Mouse (Mus musculus) 3134 (cell line): ENCODE results near the gene Agl.
A peak's percentile ranks its signal among the peaks of the same experiment; 100 is the strongest.
"Not testable (repeated sequence)": the region's sequence is repeated elsewhere in the genome, so short reads cannot be mapped to it uniquely, and the experiment has no call there.

ENCODE experiments used
- DNase-seq: peaks from one replicate; pipeline ENCODE4 v3.0.0-alpha.2; 2011; ENCODE audit warnings: low spot score; ENCODE audit not compliant: insufficient read length; ENCODE audit errors: extremely low read depth

Agl gene

GRCm38 (mm10) chr3:116751191-116751860 is 56.6 kb downstream of the Agl start:
- DNase-seq: no peak

- no peak for DNase-seq
These were observed 59.4 kb downstream of the Agl start for GRCm38 (mm10) chr3:116748391-116749170.

DNA sequence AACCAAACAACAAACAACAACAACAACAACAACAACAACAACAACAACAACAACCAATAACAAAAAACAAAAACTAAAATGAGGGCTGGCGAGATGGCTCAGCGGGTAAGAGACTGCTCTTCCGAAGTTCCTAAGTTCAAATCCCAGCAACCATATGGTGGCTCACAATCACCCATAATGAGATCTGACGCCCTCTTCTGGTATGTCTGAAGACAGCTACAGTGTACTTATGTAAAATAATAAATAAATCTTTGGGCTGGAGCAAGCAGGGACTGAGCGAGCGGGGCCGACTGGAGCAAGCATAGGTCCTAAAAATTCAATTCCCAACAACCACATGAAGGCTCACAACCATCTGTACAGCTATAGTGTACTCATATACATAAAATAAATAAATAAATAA is 60.3 kb downstream of the Agl start:
- DNase-seq: not testable (repeated sequence)

- no peak for DNase-seq
These were observed 67.0 kb downstream of the Agl start for GRCm38 (mm10) chr3:116740963-116741362.

- no peak for DNase-seq
These were observed 67.9 kb downstream of the Agl start for GRCm38 (mm10) chr3:116740106-116740505.

GRCm38 (mm10) chr3:116737326-116737731 is 70.6 kb downstream of the Agl start:
- no peak for DNase-seq

- no peak for DNase-seq
These were observed 78.3 kb downstream of the Agl start for GRCm38 (mm10) chr3:116729483-116730174.

- no peak for DNase-seq
These were observed 81.2 kb downstream of the Agl start for GRCm38 (mm10) chr3:116726807-116727206.

- no peak for DNase-seq
These were observed 84.2 kb downstream of the Agl start for GRCm38 (mm10) chr3:116723496-116724481.

DNA sequence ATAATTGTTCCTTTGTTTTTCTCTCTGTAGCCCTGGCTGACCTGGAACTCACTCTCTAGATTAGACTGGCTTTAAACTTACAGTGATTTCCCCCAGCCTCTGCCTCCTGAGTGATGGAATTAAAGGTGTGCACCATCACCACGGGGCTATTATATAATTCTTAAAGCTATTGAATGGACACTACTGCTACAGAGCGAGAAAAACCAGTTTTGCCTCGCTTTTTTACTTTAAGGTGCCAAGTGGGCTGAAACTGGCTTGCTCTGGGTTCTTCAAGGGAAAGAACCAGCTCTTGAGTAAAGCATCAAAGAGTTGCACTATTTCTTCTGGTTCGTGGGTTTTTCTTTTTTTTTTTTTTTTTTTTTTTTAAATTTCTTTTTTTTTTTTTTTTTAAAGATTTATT is 85.0 kb downstream of the Agl start:
- DNase-seq: no peak

GRCm38 (mm10) chr3:116718951-116719350 is 89.0 kb downstream of the Agl start:
- no peak for DNase-seq

GRCm38 (mm10) chr3:116713031-116713430 is 94.9 kb downstream of the Agl start:
- DNase-seq: no peak

- no peak for DNase-seq
These were observed 95.5 kb downstream of the Agl start, which contains the start of gene Slc35a3 for GRCm38 (mm10) chr3:116712436-116712881. Gene Slc35a3 (minus strand): TSS chr3:116712831.

DNA sequence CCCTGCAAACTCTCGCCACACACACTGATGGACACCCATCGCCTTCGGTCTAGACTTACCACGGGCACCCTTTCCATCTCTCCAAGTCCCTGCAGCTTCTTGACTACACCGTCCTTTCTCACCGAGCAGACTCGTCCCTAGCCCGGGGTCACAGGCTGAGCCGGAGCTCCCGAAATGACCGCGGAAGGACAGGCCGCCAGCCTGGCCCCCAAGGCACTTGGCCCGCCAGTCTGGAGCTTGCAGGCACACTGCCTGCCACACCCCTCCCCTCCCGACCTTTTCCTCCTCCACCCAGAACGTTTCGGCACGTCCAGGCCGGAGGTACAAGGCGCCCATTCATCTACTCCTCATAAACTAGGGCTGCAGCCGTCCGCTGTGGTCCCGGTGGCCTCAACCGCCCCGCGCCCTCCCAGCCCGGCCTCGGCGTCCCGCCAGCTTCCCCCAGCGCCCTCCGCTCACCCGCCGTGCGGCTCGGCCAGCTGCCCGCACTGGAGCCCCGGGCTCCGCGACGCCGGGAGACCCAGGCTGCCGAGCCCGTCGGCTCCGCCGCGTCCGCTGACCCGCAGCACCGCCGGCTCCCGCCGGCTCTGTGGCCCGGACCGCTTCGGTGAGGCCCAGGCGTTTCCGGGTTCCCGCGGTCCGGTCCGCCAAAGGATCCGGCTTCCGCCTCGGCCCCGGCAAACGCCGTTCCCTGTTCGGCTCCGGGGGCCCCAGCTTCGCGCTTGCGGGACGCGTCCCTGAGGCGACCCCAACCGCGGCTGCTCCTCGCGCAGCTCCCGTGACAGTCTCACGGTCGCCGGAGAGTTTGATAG is 96.1 kb downstream of the Agl start:
- DNase-seq: peak; percentile 86

GRCm38 (mm10) chr3:116710941-116711340 is 97.0 kb downstream of the Agl start:
- DNase-seq: peak; percentile 10

- DNase-seq: no peak
These were observed 102.2 kb downstream of the Agl start for GRCm38 (mm10) chr3:116705637-116706204.

GRCm38 (mm10) chr3:116703835-116704234 is 104.1 kb downstream of the Agl start:
- DNase-seq: no peak

GRCm38 (mm10) chr3:116702647-116703272 is 105.2 kb downstream of the Agl start:
- no peak for DNase-seq

DNA sequence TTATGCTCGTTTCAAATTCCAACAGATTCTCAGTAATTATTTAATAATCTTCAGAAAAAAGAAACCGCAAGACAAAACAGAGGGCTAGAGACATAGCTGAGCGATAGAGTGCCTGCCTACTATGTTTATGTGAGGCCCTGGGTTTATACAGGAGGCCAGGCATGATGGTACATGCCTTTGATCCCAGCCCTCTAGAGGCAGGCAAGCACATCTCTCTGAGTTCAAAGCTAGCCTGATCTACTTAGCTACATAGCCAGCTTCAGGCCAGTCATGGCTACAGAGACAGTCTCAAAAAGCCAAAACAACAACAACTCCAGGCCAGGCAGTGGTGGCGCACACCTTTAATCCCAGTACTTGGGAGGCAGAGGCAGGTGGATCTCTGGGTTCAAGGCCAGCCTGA is 106.4 kb downstream of the Agl start:
- DNase-seq: no peak
